Mouse (Mus musculus): ENCODE measurements around the gene Casz1. TPM values are rescaled to one million over a fixed set of nuclear protein-coding genes. Genes with fewer than 3 reads are reported as not detected.

The Casz1 gene
- polyA plus RNA-seq, 2 experiments = 0.32 to 0.39 TPM

- no peaks in the 10 kb centered on the region for H3K36me3 ChIP-seq (replicated peaks; ENCODE audit: control insufficient read depth, insufficient read depth, low read depth)
- no peak overlapping the region for H3K4me3 ChIP-seq (ENCODE audit: insufficient read depth in 1 of 2, low read depth in 2 of 2, low read length in 2 of 2)
- TF ChIP-seq CTCF (IDR thresholded peaks at IDR 0.05; ENCODE audit: low read depth) (no peak), EP300 (IDR thresholded peaks at IDR 0.05; ENCODE audit: low read depth) (no peak)
- ATAC-seq (ENCODE audit: insufficient read depth) = no peak
- H3K4me2 ChIP-seq (ENCODE audit: low read depth) = no peak overlapping the region
- no peak for DNase-seq (ENCODE audit: low read depth in 3 of 3, low spot score in 3 of 3)
- no peak overlapping the region for H3K9ac ChIP-seq (replicated peaks)
- 45% methylated on average over 10 of the region's 10 CpGs for WGBS (ENCODE audit: insufficient replicate concordance)
- H3K27me3 ChIP-seq (ENCODE audit: control insufficient read depth, insufficient read depth, low read length) = peaks cover 15% of the 10 kb centered on the region
- H3K4me1 ChIP-seq (replicated peaks; ENCODE audit: control insufficient read depth in 2 of 2, insufficient read depth in 2 of 2, low read length in 1 of 2) = no peaks in the 10 kb centered on the region
- H3K27ac ChIP-seq = no peak overlapping the region
- no peaks in the 10 kb centered on the region for H3K9me3 ChIP-seq (ENCODE audit: control insufficient read depth, low read length)
These were observed 28.6 kb upstream of the Casz1 start for GRCm38 (mm10) chr4:148775476-148776269.

- no peaks in the 10 kb centered on the region for H3K27me3 ChIP-seq (ENCODE audit: control insufficient read depth, insufficient read depth, low read length)
- H3K9me3 ChIP-seq (ENCODE audit: control insufficient read depth, low read length) = no peaks in the 10 kb centered on the region
- no peak for TF ChIP-seq CTCF (IDR thresholded peaks at IDR 0.05; ENCODE audit: low read depth)
- no peak for TF ChIP-seq EP300 (IDR thresholded peaks at IDR 0.05; ENCODE audit: low read depth)
- H3K4me1 ChIP-seq (replicated peaks; ENCODE audit: control insufficient read depth in 2 of 2, insufficient read depth in 2 of 2, low read length in 1 of 2) = no peaks in the 10 kb centered on the region
- ATAC-seq (ENCODE audit: insufficient read depth) = no peak
- DNase-seq (ENCODE audit: low read depth in 3 of 3, low spot score in 3 of 3) = no peak
- WGBS (ENCODE audit: insufficient replicate concordance) = 34% methylated on average over 8 of the region's 8 CpGs
- no peak overlapping the region for H3K9ac ChIP-seq (replicated peaks)
- H3K27ac ChIP-seq = no peak overlapping the region
- no peak overlapping the region for H3K4me2 ChIP-seq (ENCODE audit: low read depth)
- no peaks in the 10 kb centered on the region for H3K36me3 ChIP-seq (replicated peaks; ENCODE audit: control insufficient read depth, insufficient read depth, low read depth)
- no peak overlapping the region for H3K4me3 ChIP-seq (ENCODE audit: insufficient read depth in 1 of 2, low read depth in 2 of 2, low read length in 2 of 2)
These were observed 24.1 kb upstream of the Casz1 start for GRCm38 (mm10) chr4:148780097-148780621.

- TF ChIP-seq EP300 (IDR thresholded peaks at IDR 0.05; ENCODE audit: low read depth) = no peak
- no peak for TF ChIP-seq CTCF (IDR thresholded peaks at IDR 0.05; ENCODE audit: low read depth)
- Histone ChIP-seq H3K27me3 (ENCODE audit: control insufficient read depth, insufficient read depth, low read length) (no peaks in the 10 kb centered on the region), H3K4me2 (ENCODE audit: low read depth) (no peak overlapping the region), H3K9ac (replicated peaks) (no peak overlapping the region), H3K4me1 (replicated peaks; ENCODE audit: control insufficient read depth in 2 of 2, insufficient read depth in 2 of 2, low read length in 1 of 2) (no peaks in the 10 kb centered on the region), H3K9me3 (ENCODE audit: control insufficient read depth, low read length) (no peaks in the 10 kb centered on the region), H3K27ac (no peak overlapping the region), H3K4me3 (ENCODE audit: insufficient read depth in 1 of 2, low read depth in 2 of 2, low read length in 2 of 2) (no peak overlapping the region), H3K36me3 (replicated peaks; ENCODE audit: control insufficient read depth, insufficient read depth, low read depth) (no peaks in the 10 kb centered on the region)
- WGBS (ENCODE audit: insufficient replicate concordance) = 65% methylated on average over 7 of the region's 7 CpGs
- no peak for ATAC-seq (ENCODE audit: insufficient read depth)
- no peak for DNase-seq (ENCODE audit: low read depth in 3 of 3, low spot score in 3 of 3)
These were observed 22.7 kb upstream of the Casz1 start for GRCm38 (mm10) chr4:148781516-148781915.

GRCm38 (mm10) chr4:148782880-148783279, 21.3 kb upstream of the Casz1 start:
- ATAC-seq (ENCODE audit: insufficient read depth) = no peak
- H3K4me3 ChIP-seq (ENCODE audit: insufficient read depth in 1 of 2, low read depth in 2 of 2, low read length in 2 of 2) = no peak overlapping the region
- no peaks in the 10 kb centered on the region for H3K9me3 ChIP-seq (ENCODE audit: control insufficient read depth, low read length)
- no peaks in the 10 kb centered on the region for H3K4me1 ChIP-seq (replicated peaks; ENCODE audit: control insufficient read depth in 2 of 2, insufficient read depth in 2 of 2, low read length in 1 of 2)
- H3K9ac ChIP-seq (replicated peaks) = no peak overlapping the region
- 67% methylated on average over 6 of the region's 6 CpGs for WGBS (ENCODE audit: insufficient replicate concordance)
- no peak overlapping the region for H3K27ac ChIP-seq
- DNase-seq (ENCODE audit: low read depth in 3 of 3, low spot score in 3 of 3) = no peak
- no peaks in the 10 kb centered on the region for H3K27me3 ChIP-seq (ENCODE audit: control insufficient read depth, insufficient read depth, low read length)
- no peak for TF ChIP-seq EP300 (IDR thresholded peaks at IDR 0.05; ENCODE audit: low read depth)
- TF ChIP-seq CTCF (IDR thresholded peaks at IDR 0.05; ENCODE audit: low read depth) = no peak
- no peak overlapping the region for H3K4me2 ChIP-seq (ENCODE audit: low read depth)
- no peaks in the 10 kb centered on the region for H3K36me3 ChIP-seq (replicated peaks; ENCODE audit: control insufficient read depth, insufficient read depth, low read depth)

GRCm38 (mm10) chr4:148783760-148784159, 20.5 kb upstream of the Casz1 start:
- WGBS (ENCODE audit: insufficient replicate concordance) = 35% methylated on average over 6 of the region's 6 CpGs
- DNase-seq (ENCODE audit: low read depth in 3 of 3, low spot score in 3 of 3) (no peak), ATAC-seq (ENCODE audit: insufficient read depth) (no peak)
- no peaks in the 10 kb centered on the region for H3K36me3 ChIP-seq (replicated peaks; ENCODE audit: control insufficient read depth, insufficient read depth, low read depth)
- H3K27ac ChIP-seq = no peak overlapping the region
- no peak overlapping the region for H3K4me2 ChIP-seq (ENCODE audit: low read depth)
- no peaks in the 10 kb centered on the region for H3K4me1 ChIP-seq (replicated peaks; ENCODE audit: control insufficient read depth in 2 of 2, insufficient read depth in 2 of 2, low read length in 1 of 2)
- no peaks in the 10 kb centered on the region for H3K27me3 ChIP-seq (ENCODE audit: control insufficient read depth, insufficient read depth, low read length)
- H3K4me3 ChIP-seq (ENCODE audit: insufficient read depth in 1 of 2, low read depth in 2 of 2, low read length in 2 of 2) = no peak overlapping the region
- no peak overlapping the region for H3K9ac ChIP-seq (replicated peaks)
- no peaks in the 10 kb centered on the region for H3K9me3 ChIP-seq (ENCODE audit: control insufficient read depth, low read length)
- no peak for TF ChIP-seq EP300 (IDR thresholded peaks at IDR 0.05; ENCODE audit: low read depth)
- TF ChIP-seq CTCF (IDR thresholded peaks at IDR 0.05; ENCODE audit: low read depth) = no peak

Measured in liver, embryonic 14.5 days (tissue).